Mouse (Mus musculus) embryonic facial prominence, embryonic 12.5 days (tissue): ENCODE measurements at regions not wholly inside any gene's neighbourhood (a gene's known extent, or its start where the extent isn't known, plus 50 kb on each side); places are given as distances from the start of the nearest gene placed in this dataset.

Source experiments
- ATAC-seq: fragments of 200-750 bp; cut with Nextera tagmentation; 2 replicates; pipeline ENCODE4 v1.8.0; 2017; ENCODE audit not compliant: insufficient number of reproducible peaks, insufficient read depth, low FRiP score, low TSS enrichment
- H3K27ac ChIP-seq: fragments of 300-500 bp; sonication (generic); 2 replicates; pipeline ENCODE4 v1.5.1; 2016; ENCODE audit warnings: mild to moderate bottlenecking
- H3K27me3 ChIP-seq: fragments of 300-500 bp; sonication (generic); 2 replicates; pipeline ENCODE4 v1.6.1; 2016; ENCODE audit warnings: mild to moderate bottlenecking, moderate library complexity
- H3K36me3 ChIP-seq: fragments of 300-500 bp; sonication (generic); 2 replicates; pipeline ENCODE4 v1.6.1; 2016; ENCODE audit warnings: mild to moderate bottlenecking
- H3K4me1 ChIP-seq: fragments of 300-500 bp; sonication (generic); 2 replicates; pipeline ENCODE4 v1.6.1; 2016
- H3K4me2 ChIP-seq: fragments of 300-500 bp; sonication (generic); replicated peaks from 2 replicates; pipeline ENCODE4 v1.6.1; 2016; ENCODE audit warnings: mild to moderate bottlenecking, moderate library complexity
- H3K4me3 ChIP-seq: fragments of 300-500 bp; sonication (generic); 2 replicates; pipeline ENCODE4 v1.5.1; 2016; ENCODE audit warnings: mild to moderate bottlenecking
- H3K9ac ChIP-seq: fragments of 300-500 bp; sonication (generic); 2 replicates; pipeline ENCODE4 v1.6.1; 2016; ENCODE audit warnings: mild to moderate bottlenecking, moderate library complexity
- H3K9me3 ChIP-seq: fragments of 300-500 bp; sonication (generic); 2 replicates; pipeline ENCODE4 v1.6.1; 2016; ENCODE audit warnings: mild to moderate bottlenecking, moderate library complexity
- WGBS: fragments of 180-500 bp; shearing (Covaris S2); methylation state at CpG from one replicate; pipeline ENCODE4 v1.1.7; 2016; 5-methylcytosine and 5-hydroxymethylcytosine counted together

DNA sequence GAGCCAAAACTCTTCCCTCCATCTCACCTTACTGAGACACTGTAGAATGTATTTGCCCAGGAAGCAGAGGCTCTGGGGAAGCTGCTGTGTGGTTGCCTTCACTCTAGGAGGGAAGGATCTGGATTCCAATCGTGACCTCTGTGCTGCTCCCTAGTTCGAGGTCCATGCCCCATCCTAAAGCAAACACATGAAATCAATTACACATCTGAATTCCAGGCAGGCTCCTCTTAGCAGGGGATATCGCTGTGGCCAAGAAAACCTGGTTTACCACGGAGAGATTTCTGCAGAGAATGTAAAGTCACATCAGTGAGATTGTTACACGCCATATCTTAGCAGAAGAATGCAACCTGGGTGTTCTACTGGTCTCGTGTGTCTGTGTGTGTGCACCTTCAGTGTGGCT is 61.0 kb upstream of the Intu start:
- peaks cover 10% of the 10 kb centered on the region for H3K4me1 ChIP-seq
- no peaks in the 10 kb centered on the region for H3K27me3 ChIP-seq
- H3K9ac ChIP-seq = no peak overlapping the region
- no peaks in the 10 kb centered on the region for H3K9me3 ChIP-seq
- H3K27ac ChIP-seq = peak overlapping the region; percentile 42; the same call in 1 of the 2 replicates
- no peak overlapping the region for H3K4me3 ChIP-seq
- H3K36me3 ChIP-seq = no peaks in the 10 kb centered on the region
- ATAC-seq = no peak
- WGBS = 22% methylated on average over 6 of the region's 6 CpGs
- H3K4me2 ChIP-seq = no peak overlapping the region

DNA sequence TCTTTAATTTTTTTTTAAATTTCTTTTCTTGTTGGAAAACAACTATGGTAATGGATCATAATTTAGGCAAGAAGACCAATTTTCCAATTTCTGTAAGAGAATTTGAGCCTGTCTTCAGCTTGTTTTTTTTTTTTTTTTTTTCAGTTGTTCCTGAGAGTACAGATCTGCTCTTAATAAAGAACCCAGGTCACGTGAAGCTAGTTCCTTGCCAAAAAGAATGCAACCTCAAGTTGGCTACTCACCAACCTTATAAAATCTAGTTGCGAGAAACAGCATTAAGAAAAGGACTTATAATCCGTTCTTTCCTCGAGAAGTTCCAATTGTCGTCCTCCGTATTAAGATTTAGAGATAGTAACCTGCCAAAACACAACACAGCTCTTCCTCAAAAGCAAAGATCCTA is 58.3 kb upstream of the Intu start:
- peaks cover 10% of the 10 kb centered on the region for H3K4me1 ChIP-seq
- no peaks in the 10 kb centered on the region for H3K27me3 ChIP-seq
- no peak overlapping the region for H3K4me2 ChIP-seq
- H3K9me3 ChIP-seq = no peaks in the 10 kb centered on the region
- no peaks in the 10 kb centered on the region for H3K36me3 ChIP-seq
- H3K4me3 ChIP-seq = no peak overlapping the region
- no peak overlapping the region for H3K9ac ChIP-seq
- 63% methylated on average over 6 of the region's 6 CpGs for WGBS
- H3K27ac ChIP-seq = no peak overlapping the region
- no peak for ATAC-seq

DNA sequence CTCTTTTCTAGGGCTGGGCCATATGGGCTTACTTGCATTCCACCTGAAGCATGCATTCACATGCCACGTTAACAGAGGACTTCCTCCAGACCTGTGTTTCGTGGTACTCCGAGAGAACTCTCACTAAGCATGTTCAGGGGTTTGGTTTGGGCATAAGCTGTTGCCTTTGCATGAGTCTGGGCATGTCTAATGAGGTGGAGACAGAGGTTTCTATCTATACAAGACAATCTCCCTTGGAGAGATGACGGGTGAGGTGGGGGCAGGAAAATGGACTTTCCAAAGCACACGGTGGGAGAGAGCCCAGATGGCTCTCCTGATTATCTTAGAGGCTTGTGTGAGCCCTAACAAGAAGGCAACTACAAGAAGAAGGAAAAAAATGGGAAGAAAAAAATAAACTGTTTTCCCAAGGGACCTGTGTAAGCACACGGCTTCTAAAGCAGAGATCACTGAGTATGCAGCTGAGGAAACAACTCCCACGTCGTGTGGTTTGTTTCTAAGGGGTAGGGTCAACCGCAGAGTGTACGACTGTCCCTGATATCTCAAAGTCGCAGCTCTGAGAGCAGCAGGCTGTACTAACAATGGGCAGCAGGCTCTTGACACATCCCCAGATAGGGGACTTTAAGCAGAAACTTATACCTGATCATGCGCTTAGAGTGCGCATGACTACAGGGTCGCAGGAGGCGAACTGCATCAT is 50.7 kb upstream of the Intu start:
- H3K36me3 ChIP-seq = no peaks in the 10 kb centered on the region
- no peak overlapping the region for H3K4me2 ChIP-seq
- no peak overlapping the region for H3K27ac ChIP-seq
- H3K4me1 ChIP-seq = peaks cover 15% of the 10 kb centered on the region
- H3K4me3 ChIP-seq = no peak overlapping the region
- H3K9ac ChIP-seq = no peak overlapping the region
- H3K9me3 ChIP-seq = no peaks in the 10 kb centered on the region
- WGBS = 68% methylated on average over 15 of the region's 15 CpGs
- no peaks in the 10 kb centered on the region for H3K27me3 ChIP-seq
- no peak for ATAC-seq
